Mouse (Mus musculus) cortical plate, adult 2 months (tissue): ENCODE data around the gene Bace2. TPM values are rescaled to one million over a fixed set of nuclear protein-coding genes. Genes with fewer than 3 reads are reported as not detected.

Experiments used
- H3K27ac ChIP-seq: fragments of 200-500 bp; 2 replicates; pipeline ENCODE4 v1.5.1; 2012; ENCODE audit warnings: low read length, control low read depth, inconsistent platforms; ENCODE audit not compliant: insufficient read depth
- H3K4me1 ChIP-seq: fragments of 200-500 bp; 2 replicates; pipeline ENCODE4 v1.6.1; 2011; ENCODE audit warnings: low read length; ENCODE audit not compliant: control insufficient read depth, insufficient read depth
- H3K4me3 ChIP-seq: fragments of 200-500 bp; 2 replicates; pipeline ENCODE4 v1.5.1; 2011; ENCODE audit warnings: mild to moderate bottlenecking, low read length, control low read depth; ENCODE audit not compliant: insufficient read depth
- CTCF ChIP-seq: fragments of 200-500 bp; IDR thresholded peaks from 2 replicates; pipeline ENCODE4 v1.5.1; 2011; ENCODE audit warnings: mild to moderate bottlenecking, control low read depth, low read length; ENCODE audit not compliant: insufficient read depth; ENCODE audit errors: extremely low read depth
- POLR2A ChIP-seq: fragments of 200-500 bp; IDR thresholded peaks from 2 replicates; pipeline ENCODE4 v1.6.1; 2011; ENCODE audit warnings: mild to moderate bottlenecking, low read length, control low read depth; ENCODE audit not compliant: insufficient read depth; ENCODE audit errors: extremely low read depth
- polyA plus RNA-seq: library from polyadenylated mRNA; depleted of rRNA; stranded (reverse); fragments of >200 nt; gene quantifications from 2 replicates; pipeline ENCODE4 v1.2.3, GENCODE M21; 2012

Bace2 gene
- polyA plus RNA-seq, 1 experiment, result 3.5 TPM

DNA sequence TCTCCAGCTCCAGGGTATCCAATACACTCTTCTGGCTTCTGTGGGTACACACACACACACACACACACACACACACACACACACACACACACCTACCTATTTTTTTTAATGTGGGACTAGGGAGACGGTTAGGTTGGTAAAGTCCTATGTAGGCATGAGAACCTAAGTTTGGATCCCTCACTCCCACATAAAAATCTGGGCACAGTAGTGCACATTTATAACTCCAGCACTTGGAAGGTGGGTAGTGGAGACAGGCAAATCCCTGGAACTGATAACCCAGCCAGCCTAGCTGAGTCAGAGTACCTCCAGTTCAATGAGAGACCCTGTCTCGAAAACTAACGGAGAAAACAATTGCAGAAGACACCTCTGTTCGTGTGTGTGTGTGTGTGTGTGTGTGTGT lies 39.9 kb downstream of the Bace2 start:
- no peak for TF ChIP-seq POLR2A
- TF ChIP-seq CTCF, result no peak
- Histone ChIP-seq H3K4me1 (no peaks in the 10 kb centered on the region), H3K4me3 (no peak overlapping the region), H3K27ac (no peak overlapping the region)

DNA sequence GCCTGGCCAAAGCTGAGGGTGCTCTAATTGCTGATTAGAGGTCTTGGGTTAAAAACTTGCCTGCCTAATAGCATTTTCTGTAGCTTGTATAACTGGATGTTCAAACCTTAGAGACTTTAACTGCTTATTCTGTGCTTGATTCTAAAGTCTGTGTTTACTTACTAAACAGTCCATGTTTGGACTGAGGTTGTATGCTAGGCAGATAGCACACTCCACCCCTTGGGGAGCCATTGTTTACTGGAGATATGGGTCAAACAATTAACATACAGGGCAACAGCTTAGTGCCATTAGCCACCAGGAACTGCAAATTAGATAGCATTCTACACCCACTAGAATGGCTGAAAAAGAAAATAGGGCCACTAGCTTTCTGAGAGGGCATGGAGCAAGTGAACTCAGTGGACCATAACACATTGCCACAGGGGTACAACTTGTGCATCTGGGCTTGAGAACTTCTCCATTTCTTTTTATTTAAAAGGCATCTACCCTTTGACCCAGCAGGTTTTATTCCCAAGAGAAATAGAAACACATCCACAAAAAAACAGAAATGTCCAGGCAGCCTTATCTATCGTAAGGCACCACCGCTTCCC lies 41.5 kb downstream of the Bace2 start:
- Histone ChIP-seq H3K27ac (no peak overlapping the region), H3K4me3 (no peak overlapping the region), H3K4me1 (no peaks in the 10 kb centered on the region)
- TF ChIP-seq POLR2A (no peak), CTCF (no peak)

DNA sequence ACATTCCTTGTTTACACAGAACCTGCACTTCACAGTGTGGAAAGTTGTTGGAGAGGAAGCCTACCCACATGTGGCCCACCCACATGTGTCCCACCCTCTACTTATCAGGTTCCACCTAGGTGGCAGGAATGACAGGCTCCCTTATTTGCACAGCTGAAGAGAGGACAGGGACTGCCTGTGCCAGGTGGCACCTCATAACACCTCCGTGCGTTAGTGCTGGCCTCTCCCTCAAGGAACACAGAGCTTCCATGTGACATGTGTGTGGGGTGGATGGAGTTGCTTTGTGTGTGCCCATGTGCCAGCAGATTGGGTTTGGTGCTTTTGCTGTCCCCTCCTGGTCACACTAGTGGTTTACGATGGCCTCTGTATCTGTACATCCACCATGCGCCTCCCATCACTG lies 43.4 kb downstream of the Bace2 start:
- Histone ChIP-seq H3K4me3 (no peak overlapping the region), H3K27ac (no peak overlapping the region), H3K4me1 (no peaks in the 10 kb centered on the region)
- TF ChIP-seq POLR2A (no peak), CTCF (no peak)

DNA sequence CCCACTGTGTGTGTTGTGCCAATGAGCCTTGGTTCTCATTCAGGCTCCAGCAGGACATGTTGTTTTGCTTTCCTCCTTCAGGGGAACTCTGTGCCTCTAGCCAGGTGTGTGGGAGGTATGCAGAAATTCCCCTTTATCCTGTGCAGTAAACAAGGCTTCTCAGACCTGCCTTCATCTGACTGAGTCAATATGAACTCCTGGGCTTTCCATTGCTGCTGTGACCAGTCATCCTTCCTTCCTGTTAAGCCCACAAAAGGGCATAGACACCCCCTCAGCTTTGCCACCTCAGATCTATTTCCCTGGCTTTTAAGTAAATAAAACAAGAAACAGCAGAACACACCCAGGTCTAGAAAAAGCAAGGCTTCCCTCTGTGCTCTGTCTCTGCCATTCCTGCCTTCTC lies 45.2 kb downstream of the Bace2 start:
- no peak overlapping the region for H3K27ac ChIP-seq
- H3K4me1 ChIP-seq, result no peaks in the 10 kb centered on the region
- H3K4me3 ChIP-seq, result no peak overlapping the region
- no peak for TF ChIP-seq POLR2A
- no peak for TF ChIP-seq CTCF

DNA sequence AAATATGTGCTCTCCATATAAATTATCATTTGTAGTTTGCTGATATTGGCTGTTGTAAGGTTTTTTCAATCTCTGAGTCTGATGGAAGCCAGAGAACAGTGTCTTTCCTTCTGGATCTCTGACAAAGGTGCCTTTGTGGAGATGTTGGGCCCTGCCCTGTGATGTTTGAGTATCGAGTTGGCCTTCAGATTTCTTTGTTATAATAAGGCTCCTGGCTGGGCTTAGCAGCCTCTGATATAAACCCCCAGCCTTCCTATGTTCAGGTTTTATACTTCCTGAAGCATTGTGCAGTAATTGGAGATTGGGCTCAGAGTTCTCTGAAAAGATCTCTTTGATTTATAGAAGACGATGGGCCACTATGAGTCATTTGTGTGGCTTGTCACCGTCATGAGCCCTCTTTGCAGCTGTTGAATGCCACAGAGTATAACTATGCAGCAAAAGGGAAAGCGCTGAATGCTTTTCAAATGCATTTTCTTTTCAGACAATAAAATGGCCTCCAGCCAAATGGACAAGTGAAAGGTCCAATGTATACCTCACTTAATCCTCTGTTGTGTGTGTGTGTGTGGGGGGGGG lies 45.8 kb downstream of the Bace2 start:
- Histone ChIP-seq H3K27ac (no peak overlapping the region), H3K4me3 (no peak overlapping the region), H3K4me1 (no peaks in the 10 kb centered on the region)
- no peak for TF ChIP-seq CTCF
- TF ChIP-seq POLR2A, result no peak

DNA sequence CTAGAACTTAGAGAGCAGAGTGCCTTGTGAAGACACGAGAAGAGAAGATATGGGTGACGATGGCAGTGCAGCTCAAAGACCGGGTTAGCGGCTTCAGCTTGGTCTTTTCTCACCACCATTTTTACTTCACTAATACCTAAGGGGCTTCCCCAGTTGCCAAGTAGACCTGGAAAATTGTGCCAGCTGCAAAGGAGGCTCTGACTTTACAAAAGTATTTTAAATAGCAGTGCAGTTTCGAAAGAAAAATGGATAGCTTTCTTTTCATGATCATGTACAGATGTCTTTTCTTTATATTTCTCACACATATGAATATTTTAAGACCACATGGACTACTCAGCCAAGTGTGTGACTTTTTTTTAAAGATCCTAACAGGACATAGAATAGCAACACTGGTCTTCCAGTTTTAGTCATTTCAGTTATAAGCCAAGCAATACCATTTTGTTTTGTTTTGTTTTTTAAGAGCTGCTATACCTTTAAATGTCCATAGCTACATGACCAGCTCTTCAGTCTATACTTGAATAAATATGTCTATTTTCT lies 49.0 kb downstream of the Bace2 start:
- Histone ChIP-seq H3K4me1 (no peaks in the 10 kb centered on the region), H3K4me3 (no peak overlapping the region), H3K27ac (0 out of 2 replicates have a peak overlapping the region, but pooled peaks have one; percentile 22)
- no peak for TF ChIP-seq CTCF
- no peak for TF ChIP-seq POLR2A

DNA sequence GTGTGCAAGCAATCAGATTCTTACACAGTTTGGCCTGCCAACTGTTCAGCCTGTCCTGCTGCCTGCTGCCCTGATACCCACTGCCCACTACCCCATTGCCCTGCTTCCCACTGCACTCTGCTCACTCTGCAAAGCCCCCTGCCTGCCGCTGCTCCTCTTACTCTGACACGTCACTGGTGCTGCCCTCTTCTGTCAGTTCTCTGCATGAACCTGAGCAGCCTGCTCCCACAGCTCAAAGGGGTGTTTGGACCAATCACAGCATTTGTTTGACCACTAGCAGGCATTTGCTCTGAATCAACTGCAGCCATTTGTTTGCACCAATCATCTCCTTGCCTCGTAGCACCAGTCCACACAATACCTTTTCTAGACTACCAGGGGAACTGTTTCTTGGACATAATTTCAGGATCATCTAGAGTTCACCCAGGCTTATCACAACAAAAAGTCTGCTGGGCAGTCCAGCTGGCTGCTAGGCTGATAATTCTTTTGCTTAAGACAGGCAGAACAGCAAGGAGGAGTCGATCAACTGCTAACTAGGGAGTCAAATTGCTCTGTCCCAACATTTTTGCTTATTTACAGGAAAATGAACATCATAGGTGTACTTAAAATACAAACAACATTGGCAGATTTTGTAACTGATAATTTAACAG lies 61.5 kb downstream of the Bace2 start:
- Histone ChIP-seq H3K27ac (no peak overlapping the region), H3K4me3 (no peak overlapping the region), H3K4me1 (peaks cover 3% of the 10 kb centered on the region; the same call in 1 of the 2 replicates)
- TF ChIP-seq POLR2A (no peak), CTCF (peak; percentile 46)

DNA sequence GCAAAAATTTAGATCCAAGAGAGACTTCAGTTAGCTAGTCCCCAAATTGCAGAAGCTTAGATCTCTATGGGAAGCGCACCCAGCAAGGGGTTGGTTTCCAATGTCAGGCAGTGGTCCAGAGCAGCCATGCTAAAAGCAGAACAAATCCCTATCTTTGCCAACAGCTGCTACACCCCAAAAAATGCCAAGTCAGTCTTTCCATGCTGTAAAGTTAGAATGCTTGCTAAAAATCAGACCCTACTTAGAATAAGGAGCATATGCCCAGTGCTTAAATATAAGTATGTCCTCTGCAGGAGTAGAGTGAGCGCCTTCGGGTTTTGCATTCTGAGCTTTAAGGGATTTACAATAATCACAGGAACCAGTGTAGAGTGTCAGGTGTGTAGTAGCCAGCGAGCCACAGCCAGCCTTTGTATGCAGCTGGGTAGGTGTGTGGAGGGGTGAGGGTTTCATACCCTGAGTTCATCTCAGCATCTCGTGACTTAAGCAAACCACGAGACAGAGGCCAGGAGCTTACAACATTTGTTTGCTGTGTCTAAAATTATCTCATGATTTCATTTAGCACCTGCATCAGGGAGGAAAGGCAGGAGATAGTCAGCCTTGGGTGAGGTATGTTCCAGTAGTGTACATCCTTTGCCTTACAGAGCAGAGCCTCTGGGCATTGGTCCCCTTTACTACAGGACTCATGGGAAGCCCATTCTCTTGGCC lies 62.4 kb downstream of the Bace2 start:
- TF ChIP-seq CTCF, result no peak
- no peak for TF ChIP-seq POLR2A
- 0 out of 2 replicates have a peak overlapping the region, but pooled peaks have one; percentile 18 for H3K27ac ChIP-seq
- no peak overlapping the region for H3K4me3 ChIP-seq
- peaks cover 3% of the 10 kb centered on the region; the same call in 1 of the 2 replicates for H3K4me1 ChIP-seq

DNA sequence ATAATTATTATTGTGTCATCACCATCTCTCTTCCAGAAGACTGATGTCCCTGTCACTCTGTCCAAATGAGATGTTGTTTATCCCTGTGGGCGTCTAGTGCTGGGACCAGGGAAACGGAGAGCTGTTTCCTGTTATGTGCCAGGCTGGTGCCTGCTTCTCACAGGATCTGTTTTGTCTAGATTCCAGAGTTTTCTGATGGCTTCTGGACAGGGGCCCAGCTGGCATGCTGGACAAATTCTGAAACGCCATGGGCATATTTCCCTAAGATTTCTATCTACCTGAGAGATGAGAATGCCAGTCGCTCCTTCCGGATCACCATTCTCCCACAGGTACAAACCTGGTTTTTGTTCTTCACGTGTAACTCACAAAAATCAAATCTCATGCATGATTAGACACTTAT lies 65.1 kb downstream of the Bace2 start:
- no peak overlapping the region for H3K27ac ChIP-seq
- TF ChIP-seq CTCF, result no peak
- TF ChIP-seq POLR2A, result no peak
- H3K4me3 ChIP-seq, result no peak overlapping the region
- peaks cover 3% of the 10 kb centered on the region; the same call in 1 of the 2 replicates for H3K4me1 ChIP-seq

DNA sequence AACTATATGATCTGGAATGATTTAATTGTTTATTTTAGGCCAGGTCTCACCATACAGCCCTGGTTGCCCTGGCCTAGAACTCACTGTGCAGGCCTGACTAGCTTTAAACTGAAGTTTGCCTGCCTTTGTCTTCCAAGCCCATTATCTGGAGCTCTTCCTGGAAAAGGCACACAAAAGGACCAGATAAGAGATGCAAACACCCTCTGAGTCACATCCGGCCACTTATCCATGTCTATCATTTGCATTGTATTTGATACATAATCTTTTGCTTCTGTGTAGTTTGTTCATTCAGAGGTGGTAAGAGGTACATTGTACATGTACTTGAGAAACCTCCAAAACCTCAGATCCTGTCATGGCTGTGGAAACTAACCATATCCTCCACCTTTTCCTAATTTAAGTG lies 67.1 kb downstream of the Bace2 start:
- Histone ChIP-seq H3K27ac (no peak overlapping the region), H3K4me1 (peaks cover 1% of the 10 kb centered on the region), H3K4me3 (no peak overlapping the region)
- TF ChIP-seq CTCF (no peak), POLR2A (no peak)
